Mouse (Mus musculus): ENCODE measurements at regions not wholly inside any gene's neighbourhood (a gene's known extent, or its start where the extent isn't known, plus 50 kb on each side); places are given as distances from the start of the nearest gene placed in this dataset.

DNA sequence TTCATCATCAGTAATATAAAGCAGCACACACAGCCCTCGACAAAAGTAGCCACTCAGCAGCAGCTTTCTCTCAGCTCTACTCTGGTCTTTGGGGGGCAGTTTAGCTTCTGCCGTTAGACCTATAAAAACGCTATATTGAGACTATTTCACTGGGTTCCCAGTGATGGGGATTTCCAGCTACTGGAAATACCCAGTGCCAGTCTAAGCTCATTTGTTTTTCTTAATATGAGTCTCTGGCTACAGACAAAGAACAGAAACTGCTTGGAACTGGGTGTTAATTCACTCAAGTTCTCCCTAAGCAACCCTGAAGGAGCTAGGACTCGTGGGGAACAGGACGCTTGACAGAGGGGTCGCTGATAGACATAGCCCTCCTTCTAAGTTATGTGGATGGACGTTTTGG is 100.3 kb upstream of the Cdc42ep3 start:
- WGBS: 65% methylated on average over 7 of the region's 7 CpGs

GRCm38 (mm10) chr17:79457636-79458035 is 102.7 kb upstream of the Cdc42ep3 start:
- Histone ChIP-seq H3K27ac (replicated peaks; ENCODE audit: low read depth, low read length) (no peak overlapping the region), H3K9me3 (ENCODE audit: control insufficient read depth, low read length) (no peaks in the 10 kb centered on the region), H3K27me3 (replicated peaks; ENCODE audit: control insufficient read depth, insufficient read depth, low read length) (no peaks in the 10 kb centered on the region), H3K4me3 (ENCODE audit: low read depth, low read length) (no peak overlapping the region), H3K4me2 (ENCODE audit: low read depth, low read length) (no peak overlapping the region), H3K36me3 (ENCODE audit: control insufficient read depth, insufficient read depth, low read length) (no peaks in the 10 kb centered on the region), H3K4me1 (ENCODE audit: control insufficient read depth, insufficient read depth, low read length) (peaks cover 18% of the 10 kb centered on the region), H3K9ac (ENCODE audit: low read depth, low read length) (no peak overlapping the region)
- WGBS: 30% methylated on average over 5 of the region's 5 CpGs
- no peak for DNase-seq (ENCODE audit: low spot score)
- ATAC-seq (ENCODE audit: low read depth): no peak

More for the DNA sequence above, 100.3 kb upstream of the Cdc42ep3 start:
- Histone ChIP-seq H3K36me3 (ENCODE audit: control insufficient read depth, insufficient read depth, low read length) (no peaks in the 10 kb centered on the region), H3K27me3 (replicated peaks; ENCODE audit: control insufficient read depth, insufficient read depth, low read length) (no peaks in the 10 kb centered on the region), H3K4me1 (ENCODE audit: control insufficient read depth, insufficient read depth, low read length) (peaks cover 25% of the 10 kb centered on the region), H3K9ac (ENCODE audit: low read depth, low read length) (no peak overlapping the region), H3K27ac (replicated peaks; ENCODE audit: low read depth, low read length) (peak overlapping the region; percentile 46; the same call in 1 of the 2 replicates), H3K4me3 (ENCODE audit: low read depth, low read length) (no peak overlapping the region), H3K4me2 (ENCODE audit: low read depth, low read length) (no peak overlapping the region), H3K9me3 (ENCODE audit: control insufficient read depth, low read length) (no peaks in the 10 kb centered on the region)
- ATAC-seq (ENCODE audit: low read depth) (no peak), DNase-seq (ENCODE audit: low spot score) (no peak)

- peak; percentile 75 for DNase-seq (ENCODE audit: low spot score)
- no peak overlapping the region for H3K4me2 ChIP-seq (ENCODE audit: low read depth, low read length)
- no peaks in the 10 kb centered on the region for H3K27me3 ChIP-seq (replicated peaks; ENCODE audit: control insufficient read depth, insufficient read depth, low read length)
- H3K4me3 ChIP-seq (ENCODE audit: low read depth, low read length): no peak overlapping the region
- H3K9ac ChIP-seq (ENCODE audit: low read depth, low read length): no peak overlapping the region
- no peaks in the 10 kb centered on the region for H3K9me3 ChIP-seq (ENCODE audit: control insufficient read depth, low read length)
- peaks cover 8% of the 10 kb centered on the region; the same call in 1 of the 2 replicates for H3K4me1 ChIP-seq (ENCODE audit: control insufficient read depth, insufficient read depth, low read length)
- H3K36me3 ChIP-seq (ENCODE audit: control insufficient read depth, insufficient read depth, low read length): no peaks in the 10 kb centered on the region
- peak; percentile 56; the same call in 1 of the 2 replicates for ATAC-seq (ENCODE audit: low read depth)
- H3K27ac ChIP-seq (replicated peaks; ENCODE audit: low read depth, low read length): peak overlapping the region; percentile 41; the same call in 1 of the 2 replicates
- 48% methylated on average over 3 of the region's 3 CpGs for WGBS
These were observed 106.8 kb upstream of the Cdc42ep3 start for GRCm38 (mm10) chr17:79461681-79462091.

DNA sequence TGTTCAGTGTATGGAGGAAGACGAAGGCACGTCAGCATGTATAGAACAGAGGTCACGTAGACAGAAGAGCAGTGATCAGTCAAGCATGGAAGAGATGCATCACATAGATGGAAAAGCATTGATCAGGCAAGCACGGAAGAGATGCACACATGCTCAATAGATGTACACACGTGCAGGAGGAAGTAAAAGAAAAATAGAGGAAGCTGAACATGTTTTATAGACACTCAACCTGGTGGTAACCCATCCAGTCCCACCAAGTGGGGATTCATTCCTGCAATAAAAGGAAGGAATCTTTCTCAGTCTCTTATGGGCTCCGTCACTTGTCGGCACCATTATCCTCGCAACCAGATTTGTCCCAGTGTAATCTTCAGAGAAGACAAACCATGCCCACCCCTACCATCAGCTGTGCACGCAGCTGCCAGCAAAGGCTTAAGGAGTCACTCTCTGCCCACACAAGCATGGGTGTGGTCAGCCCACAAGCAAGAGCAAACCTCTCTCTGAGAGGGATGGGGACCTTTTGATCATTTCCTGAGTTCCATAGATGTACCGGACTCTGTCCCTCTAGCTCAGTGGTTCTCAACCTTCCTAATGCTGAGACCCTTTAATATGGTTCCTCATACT is 108.3 kb upstream of the Cdc42ep3 start:
- WGBS: 90% methylated on average over 10 of the region's 10 CpGs
- no peaks in the 10 kb centered on the region for H3K36me3 ChIP-seq (ENCODE audit: control insufficient read depth, insufficient read depth, low read length)
- H3K9ac ChIP-seq (ENCODE audit: low read depth, low read length): no peak overlapping the region
- H3K9me3 ChIP-seq (ENCODE audit: control insufficient read depth, low read length): no peaks in the 10 kb centered on the region
- peaks cover 3% of the 10 kb centered on the region; the same call in 1 of the 2 replicates for H3K4me1 ChIP-seq (ENCODE audit: control insufficient read depth, insufficient read depth, low read length)
- H3K27ac ChIP-seq (replicated peaks; ENCODE audit: low read depth, low read length): no peak overlapping the region
- no peak overlapping the region for H3K4me3 ChIP-seq (ENCODE audit: low read depth, low read length)
- DNase-seq (ENCODE audit: low spot score) (peak; percentile 56), ATAC-seq (ENCODE audit: low read depth) (0 out of 2 replicates have a peak, but pooled peaks have one; percentile 21)
- no peak overlapping the region for H3K4me2 ChIP-seq (ENCODE audit: low read depth, low read length)
- H3K27me3 ChIP-seq (replicated peaks; ENCODE audit: control insufficient read depth, insufficient read depth, low read length): no peaks in the 10 kb centered on the region

GRCm38 (mm10) chr17:79465666-79466065 is 110.8 kb upstream of the Cdc42ep3 start:
- H3K9ac ChIP-seq (ENCODE audit: low read depth, low read length): no peak overlapping the region
- no peak for ATAC-seq (ENCODE audit: low read depth)
- no peak for DNase-seq (ENCODE audit: low spot score)
- 94% methylated on average over 9 of the region's 9 CpGs for WGBS
- no peak overlapping the region for H3K27ac ChIP-seq (replicated peaks; ENCODE audit: low read depth, low read length)
- no peak overlapping the region for H3K4me3 ChIP-seq (ENCODE audit: low read depth, low read length)
- no peaks in the 10 kb centered on the region for H3K36me3 ChIP-seq (ENCODE audit: control insufficient read depth, insufficient read depth, low read length)
- H3K4me1 ChIP-seq (ENCODE audit: control insufficient read depth, insufficient read depth, low read length): peaks cover 3% of the 10 kb centered on the region; the same call in 1 of the 2 replicates
- no peak overlapping the region for H3K4me2 ChIP-seq (ENCODE audit: low read depth, low read length)
- no peaks in the 10 kb centered on the region for H3K9me3 ChIP-seq (ENCODE audit: control insufficient read depth, low read length)
- H3K27me3 ChIP-seq (replicated peaks; ENCODE audit: control insufficient read depth, insufficient read depth, low read length): no peaks in the 10 kb centered on the region

- Histone ChIP-seq H3K9me3 (ENCODE audit: control insufficient read depth, low read length) (no peaks in the 10 kb centered on the region), H3K27ac (replicated peaks; ENCODE audit: low read depth, low read length) (no peak overlapping the region), H3K36me3 (ENCODE audit: control insufficient read depth, insufficient read depth, low read length) (no peaks in the 10 kb centered on the region), H3K9ac (ENCODE audit: low read depth, low read length) (no peak overlapping the region), H3K4me3 (ENCODE audit: low read depth, low read length) (no peak overlapping the region), H3K27me3 (replicated peaks; ENCODE audit: control insufficient read depth, insufficient read depth, low read length) (no peaks in the 10 kb centered on the region), H3K4me1 (ENCODE audit: control insufficient read depth, insufficient read depth, low read length) (peaks cover 10% of the 10 kb centered on the region), H3K4me2 (ENCODE audit: low read depth, low read length) (no peak overlapping the region)
- 64% methylated on average over 2 of the region's 2 CpGs for WGBS
- ATAC-seq (ENCODE audit: low read depth) (no peak), DNase-seq (ENCODE audit: low spot score) (no peak)
These were observed 116.7 kb upstream of the Cdc42ep3 start for GRCm38 (mm10) chr17:79471639-79472038.

DNA sequence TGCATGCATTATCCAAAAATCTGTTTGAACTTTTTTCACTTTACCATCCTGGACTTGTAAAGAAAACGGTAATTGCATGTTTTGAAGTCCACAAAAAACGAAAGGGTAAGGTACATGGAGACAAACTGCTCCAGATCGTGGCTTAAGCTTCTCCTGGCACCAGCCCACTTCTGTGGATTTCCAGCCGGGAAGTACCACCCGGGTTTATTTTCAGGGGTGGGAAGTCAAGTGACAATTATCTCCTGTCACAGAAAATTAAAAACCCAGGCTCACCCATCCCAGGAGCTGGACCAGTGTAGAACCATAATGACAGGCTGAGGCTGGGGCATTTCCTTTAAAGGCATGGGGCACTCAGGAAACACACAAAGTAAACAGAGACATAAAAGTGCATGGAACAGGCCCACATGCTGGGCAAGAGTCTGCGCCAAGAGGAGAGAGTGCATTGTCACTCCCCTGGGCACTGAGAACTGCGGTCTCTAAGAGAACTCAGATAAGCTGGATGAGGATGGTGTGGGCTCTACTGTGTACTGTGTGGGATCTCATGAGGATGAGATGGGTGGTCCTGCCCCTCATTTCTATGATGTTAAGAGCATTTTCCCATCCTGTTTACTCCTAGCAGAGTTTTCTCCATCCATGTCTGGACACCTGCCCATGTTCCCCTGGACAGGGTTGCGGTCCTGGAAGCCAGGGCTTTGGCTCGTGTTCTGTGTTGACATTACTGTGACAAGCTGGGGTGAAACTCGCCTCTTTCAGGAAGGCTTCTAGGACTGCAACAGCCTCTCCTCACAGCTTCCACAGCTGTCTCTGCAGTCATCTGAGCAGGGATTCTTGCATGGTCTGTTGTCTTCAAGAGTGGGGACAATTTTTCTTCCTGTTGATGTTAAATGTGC is 117.5 kb upstream of the Cdc42ep3 start:
- WGBS: 40% methylated on average over 10 of the region's 10 CpGs
- Histone ChIP-seq H3K36me3 (ENCODE audit: control insufficient read depth, insufficient read depth, low read length) (no peaks in the 10 kb centered on the region), H3K4me3 (ENCODE audit: low read depth, low read length) (no peak overlapping the region), H3K27me3 (replicated peaks; ENCODE audit: control insufficient read depth, insufficient read depth, low read length) (no peaks in the 10 kb centered on the region), H3K4me2 (ENCODE audit: low read depth, low read length) (no peak overlapping the region), H3K9ac (ENCODE audit: low read depth, low read length) (no peak overlapping the region), H3K4me1 (ENCODE audit: control insufficient read depth, insufficient read depth, low read length) (peaks cover 10% of the 10 kb centered on the region), H3K9me3 (ENCODE audit: control insufficient read depth, low read length) (no peaks in the 10 kb centered on the region), H3K27ac (replicated peaks; ENCODE audit: low read depth, low read length) (no peak overlapping the region)
- ATAC-seq (ENCODE audit: low read depth): peak; percentile 79
- DNase-seq (ENCODE audit: low spot score): peak; percentile 65

DNA sequence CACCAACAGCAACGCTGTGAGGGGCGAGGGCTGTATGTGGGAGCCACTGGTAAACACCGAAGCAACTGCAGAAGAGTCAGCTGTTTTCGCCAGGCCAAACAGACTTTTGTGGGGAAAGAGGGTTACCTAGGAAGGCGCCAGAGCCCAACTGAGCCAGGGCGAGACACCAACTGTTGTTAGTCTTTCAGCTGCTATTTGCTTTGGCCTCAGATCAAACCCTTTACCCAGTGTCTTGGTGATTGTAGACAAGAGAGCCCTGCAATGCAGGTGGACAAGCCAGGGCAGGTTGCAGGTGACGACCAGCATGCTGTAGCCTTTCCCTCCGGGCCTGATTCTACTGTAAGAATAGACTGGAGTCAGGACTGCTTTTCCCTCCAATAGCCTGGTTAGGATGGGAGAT is 121.8 kb upstream of the Cdc42ep3 start:
- Histone ChIP-seq H3K27ac (replicated peaks; ENCODE audit: low read depth, low read length) (no peak overlapping the region), H3K4me1 (ENCODE audit: control insufficient read depth, insufficient read depth, low read length) (peaks cover 10% of the 10 kb centered on the region), H3K4me2 (ENCODE audit: low read depth, low read length) (no peak overlapping the region), H3K9me3 (ENCODE audit: control insufficient read depth, low read length) (0 out of 2 replicates have a peak, but pooled peaks cover 3% of the 10 kb centered on the region), H3K36me3 (ENCODE audit: control insufficient read depth, insufficient read depth, low read length) (no peaks in the 10 kb centered on the region), H3K9ac (ENCODE audit: low read depth, low read length) (no peak overlapping the region), H3K4me3 (ENCODE audit: low read depth, low read length) (no peak overlapping the region), H3K27me3 (replicated peaks; ENCODE audit: control insufficient read depth, insufficient read depth, low read length) (no peaks in the 10 kb centered on the region)
- DNase-seq (ENCODE audit: low spot score): peak; percentile 49
- no peak for ATAC-seq (ENCODE audit: low read depth)
- 77% methylated on average over 8 of the region's 8 CpGs for WGBS
